Mouse (Mus musculus): ENCODE data around the gene Chd9. TPM values are rescaled to one million over a fixed set of nuclear protein-coding genes. Genes with fewer than 3 reads are reported as not detected.
"Not testable (repeated sequence)": the region's sequence is repeated elsewhere in the genome, so short reads cannot be mapped to it uniquely, and the experiment has no call there.

Gene Chd9
- total RNA-seq, 2 experiments from 2014 or later: 236 to 287 TPM

DNA sequence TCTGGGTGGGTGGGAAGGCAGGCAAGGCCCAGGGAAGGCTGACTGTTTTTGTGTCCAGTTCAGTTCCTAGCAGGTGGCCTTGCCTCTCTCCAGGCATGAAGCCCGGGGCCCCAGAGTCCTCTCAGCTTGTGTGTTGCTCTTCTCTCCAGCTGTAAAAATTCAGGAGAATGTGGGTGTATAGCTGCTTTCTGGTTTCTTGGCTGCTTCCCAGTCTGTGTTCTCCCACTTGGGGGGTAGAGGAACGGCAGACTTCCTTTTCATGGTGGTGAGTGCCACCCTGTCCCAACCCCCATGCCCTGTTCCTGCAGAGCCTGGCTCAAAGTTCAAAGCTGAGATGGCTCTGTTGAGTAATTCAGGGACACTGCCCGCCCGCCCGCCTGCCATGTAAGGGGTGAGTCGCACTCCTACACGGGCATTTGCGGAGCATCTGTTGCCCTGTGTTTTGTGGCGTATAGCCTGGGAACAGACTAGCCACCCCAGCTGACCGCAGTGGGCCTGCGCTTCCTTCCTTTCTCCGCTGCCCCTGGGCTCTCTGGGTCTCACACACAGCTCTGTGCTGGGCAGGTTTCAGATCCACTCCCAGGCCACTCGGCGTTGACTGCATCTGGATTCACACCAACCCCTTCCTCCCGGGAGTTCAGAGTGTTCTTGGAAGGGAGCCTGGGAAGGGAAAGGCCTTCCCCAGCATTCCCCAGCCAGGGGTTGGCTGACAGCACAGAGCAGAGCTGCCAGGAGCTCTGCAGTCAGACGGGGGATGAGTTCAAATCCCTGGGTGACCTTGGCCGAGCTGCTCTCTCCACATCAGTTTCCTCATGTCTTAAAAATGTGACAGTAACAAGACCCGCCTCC, 41.1 kb downstream of the Chd9 start:
- DNase-seq (ENCODE audit: extremely low spot score in 1 of 2, low spot score in 1 of 2): peak in 1 of 2 experiments; percentile 49

DNA sequence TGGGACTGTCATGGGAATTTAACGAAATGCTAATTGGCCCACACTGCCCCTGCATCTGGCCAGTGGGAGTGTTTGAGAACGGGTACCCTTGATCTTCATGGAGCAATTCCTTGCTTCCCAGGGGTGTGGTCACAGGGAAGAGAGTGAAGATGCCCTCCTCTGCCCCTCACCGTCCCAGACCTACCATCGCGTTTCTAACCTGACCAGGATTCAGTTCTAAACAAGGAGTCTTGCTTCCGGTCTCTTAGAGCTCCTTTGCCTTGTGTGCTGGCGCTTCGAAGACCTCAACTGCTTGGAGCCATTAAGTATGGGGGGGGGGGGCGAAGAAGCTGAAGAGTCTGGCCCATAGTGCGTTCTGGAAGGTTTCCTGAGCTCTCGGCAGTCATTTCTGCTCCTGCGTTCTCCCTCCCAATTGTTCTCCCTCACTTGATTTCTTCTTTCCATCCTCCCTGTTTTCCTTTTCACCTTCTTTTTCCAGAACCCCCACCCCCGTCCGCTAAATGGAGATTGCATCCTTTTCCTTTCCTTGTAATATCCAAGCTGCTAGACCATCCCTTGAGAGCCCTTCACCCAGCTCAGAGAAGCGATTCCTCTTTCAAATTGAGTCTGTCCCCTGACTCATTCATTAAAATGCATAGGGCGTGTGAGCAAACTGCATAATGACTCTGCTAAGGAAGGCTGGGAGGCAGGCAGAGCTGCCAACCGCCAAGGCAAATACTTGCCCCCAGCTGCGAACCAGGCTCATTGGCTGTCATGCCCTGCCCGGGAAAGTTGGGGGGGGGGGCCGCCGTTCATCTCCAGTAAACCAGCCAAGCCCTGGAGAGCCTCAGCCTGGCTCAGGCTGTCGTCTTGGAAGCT, 42.0 kb downstream of the Chd9 start:
- DNase-seq (ENCODE audit: extremely low spot score in 1 of 2, low spot score in 1 of 2): peak in 1 of 2 experiments; percentile 16

DNA sequence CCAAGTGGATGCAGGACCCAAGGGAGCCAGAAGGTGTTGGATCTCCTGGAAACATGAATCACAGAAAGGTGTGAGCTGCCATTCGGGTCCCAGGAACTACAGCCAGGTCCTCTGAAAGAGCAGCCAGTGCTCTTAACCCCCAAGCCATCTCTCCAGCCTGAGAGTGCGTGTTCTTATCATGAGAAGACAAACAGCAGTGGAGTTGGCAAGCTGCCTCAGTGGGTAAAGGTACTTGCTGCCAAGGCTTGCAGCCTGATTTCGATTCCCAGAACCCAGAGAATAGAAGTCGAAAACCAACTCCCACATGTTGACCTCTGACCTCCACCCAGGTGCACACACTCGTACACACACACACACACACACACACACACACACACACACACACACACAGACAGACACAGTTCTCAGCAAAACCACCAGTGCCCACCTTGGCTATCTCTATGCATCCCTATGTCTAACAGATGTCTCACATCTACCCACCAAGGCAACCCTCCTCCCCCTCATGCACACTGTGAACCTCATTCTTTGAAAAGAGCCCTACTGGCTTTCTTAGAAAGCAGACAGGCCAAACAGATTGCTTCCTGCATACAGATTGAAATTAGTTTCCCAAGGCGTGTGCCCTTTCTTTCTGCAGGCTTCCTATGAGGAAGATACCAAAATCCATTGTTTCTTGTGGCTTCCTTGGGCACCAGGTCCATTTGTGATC, 43.4 kb downstream of the Chd9 start:
- no peak for DNase-seq (ENCODE audit: extremely low spot score in 1 of 2, low spot score in 1 of 2)

- DNase-seq (ENCODE audit: extremely low spot score in 1 of 2, low spot score in 1 of 2): no peak
Observed at GRCm38 (mm10) chr8:90873051-90873450, 44.9 kb downstream of the Chd9 start.

DNA sequence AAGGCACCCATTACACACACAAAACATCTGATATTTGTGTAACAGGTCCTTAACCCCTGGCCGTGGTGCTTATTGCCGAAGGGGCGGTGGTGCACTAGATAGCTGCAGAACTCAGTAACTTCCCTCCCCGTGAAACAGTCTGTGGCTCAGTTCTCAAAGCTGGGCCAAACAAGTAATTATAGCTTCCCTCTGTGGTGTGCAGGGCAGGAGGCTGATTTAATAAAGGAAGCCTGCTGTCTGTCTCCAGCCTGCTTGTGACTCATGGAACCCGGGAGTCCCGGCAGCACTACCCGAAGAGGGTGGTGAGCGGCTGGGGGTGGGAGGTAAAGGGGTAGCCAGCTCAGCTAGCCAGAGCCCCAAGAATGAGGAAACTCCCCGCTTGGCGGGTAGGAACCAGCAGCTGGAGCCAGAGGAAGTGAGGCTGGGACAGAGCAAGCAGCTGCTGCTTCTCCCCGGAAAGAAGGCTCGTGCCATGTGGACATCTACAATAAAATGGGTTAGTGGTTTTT, 48.1 kb downstream of the Chd9 start:
- DNase-seq (ENCODE audit: extremely low spot score in 1 of 2, low spot score in 1 of 2): peak; percentile 35 to 47

- peak in 1 of 2 experiments; percentile 50 for DNase-seq (ENCODE audit: extremely low spot score in 1 of 2, low spot score in 1 of 2)
Observed at GRCm38 (mm10) chr8:90876722-90877429, 48.7 kb downstream of the Chd9 start.

GRCm38 (mm10) chr8:90877430-90877975, 49.4 kb downstream of the Chd9 start:
- DNase-seq (ENCODE audit: extremely low spot score in 1 of 2, low spot score in 1 of 2): peak in 1 of 2 experiments; percentile 51

GRCm38 (mm10) chr8:90878551-90878950, 50.4 kb downstream of the Chd9 start:
- DNase-seq (ENCODE audit: extremely low spot score in 1 of 2, low spot score in 1 of 2): no peak

GRCm38 (mm10) chr8:90880041-90880440, 51.9 kb downstream of the Chd9 start:
- no peak for DNase-seq (ENCODE audit: extremely low spot score in 1 of 2, low spot score in 1 of 2)

GRCm38 (mm10) chr8:90881181-90881580, 53.0 kb downstream of the Chd9 start:
- no peak for DNase-seq (ENCODE audit: extremely low spot score in 1 of 2, low spot score in 1 of 2)

GRCm38 (mm10) chr8:90882088-90882691, 54.0 kb downstream of the Chd9 start:
- no peak for DNase-seq (ENCODE audit: extremely low spot score in 1 of 2, low spot score in 1 of 2)

DNA sequence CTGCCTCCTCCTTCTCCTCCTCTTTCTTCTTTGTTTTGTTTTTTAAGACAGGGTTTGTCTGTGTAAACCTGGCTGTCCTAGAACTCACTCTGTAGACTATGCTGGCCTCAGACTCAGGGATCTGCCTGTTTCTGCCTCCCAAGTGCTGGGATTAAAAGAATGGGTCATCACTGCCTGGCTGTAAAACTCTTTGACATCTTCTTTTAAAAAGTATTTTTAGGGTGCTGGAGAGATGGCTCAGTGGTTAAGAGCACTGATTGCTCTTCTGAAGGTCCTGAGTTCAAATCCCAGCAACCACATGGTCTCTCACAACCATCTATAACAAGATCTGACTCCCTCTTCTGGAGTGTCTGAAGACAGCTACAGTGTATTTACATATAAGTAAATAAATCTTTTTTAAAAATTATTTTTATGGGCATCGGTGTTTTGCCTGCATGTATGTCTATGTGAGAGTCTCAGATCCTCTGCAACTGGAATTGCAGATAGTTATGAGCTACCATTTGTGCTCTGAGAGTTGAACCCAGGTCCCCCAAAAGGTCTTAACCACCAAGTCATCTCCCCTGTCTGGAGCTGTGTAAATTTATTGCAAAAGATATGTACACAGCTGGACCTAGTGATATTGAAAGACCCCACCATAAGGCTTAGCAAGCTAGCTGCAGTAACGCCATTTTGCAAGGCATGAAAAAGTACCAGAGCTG, 57.7 kb downstream of the Chd9 start:
- no peak for DNase-seq (ENCODE audit: extremely low spot score in 1 of 2, low spot score in 1 of 2)

DNA sequence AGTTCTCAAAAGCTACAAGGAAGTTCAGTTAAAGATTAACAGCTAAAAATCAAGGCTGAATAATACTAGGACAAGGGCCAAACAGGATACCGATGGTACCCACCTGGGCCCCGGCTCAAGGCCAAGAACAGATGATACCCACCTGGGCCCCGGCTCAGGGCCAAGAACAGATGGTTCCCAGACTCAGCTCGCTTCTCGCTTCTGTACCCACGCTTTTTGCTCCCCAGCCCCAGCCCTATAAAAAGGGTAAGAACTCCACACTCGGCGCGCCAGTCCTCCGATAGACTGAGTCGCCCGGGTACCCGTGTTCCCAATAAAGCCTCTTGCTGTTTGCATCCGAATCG, 58.2 kb downstream of the Chd9 start:
- DNase-seq (ENCODE audit: extremely low spot score in 1 of 2, low spot score in 1 of 2): not testable (repeated sequence)

- not testable (repeated sequence) for DNase-seq (ENCODE audit: extremely low spot score in 1 of 2, low spot score in 1 of 2)
Observed at GRCm38 (mm10) chr8:90887328-90887727, 59.2 kb downstream of the Chd9 start.

- DNase-seq (ENCODE audit: extremely low spot score in 1 of 2, low spot score in 1 of 2): no peak
Observed at GRCm38 (mm10) chr8:90891872-90892578, 63.9 kb downstream of the Chd9 start.

- no peak for DNase-seq (ENCODE audit: extremely low spot score in 1 of 2, low spot score in 1 of 2)
Observed at GRCm38 (mm10) chr8:90892579-90892919, 64.4 kb downstream of the Chd9 start.

- no peak for DNase-seq (ENCODE audit: extremely low spot score in 1 of 2, low spot score in 1 of 2)
Observed at GRCm38 (mm10) chr8:90894231-90894914, 66.2 kb downstream of the Chd9 start.

GRCm38 (mm10) chr8:90897343-90897742, 69.2 kb downstream of the Chd9 start:
- DNase-seq (ENCODE audit: extremely low spot score in 1 of 2, low spot score in 1 of 2): no peak

All from layer of hippocampus, postnatal 25 days (tissue).